Mouse (Mus musculus): ENCODE measurements around the gene Ptbp3. TPM values are rescaled to one million over a fixed set of nuclear protein-coding genes. Genes with fewer than 3 reads are reported as not detected.

Gene Ptbp3
- polyA plus RNA-seq, 1 experiment from 2014 or later, result 38.2 TPM

DNA sequence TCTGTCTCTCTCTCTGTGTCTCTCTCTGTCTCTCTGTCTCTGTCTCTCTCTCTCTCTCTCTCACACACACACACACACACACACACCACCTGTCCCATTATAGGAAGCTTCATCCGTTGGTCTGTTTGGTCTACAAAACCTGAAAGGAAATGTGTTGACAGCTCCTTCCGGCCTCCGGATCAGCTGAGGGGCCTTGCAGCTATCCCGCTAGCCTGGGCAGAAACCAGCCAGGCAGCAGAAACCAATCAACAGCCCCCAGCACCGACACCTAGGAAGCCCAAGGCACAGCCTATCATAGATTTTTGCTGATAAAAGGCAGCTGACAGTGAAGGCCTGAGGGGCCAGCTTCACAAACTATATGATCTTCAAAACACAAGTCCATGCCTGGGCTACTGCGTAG is 103.6 kb downstream of the Ptbp3 start:
- DNase-seq (ENCODE audit: low spot score) (no peak), ATAC-seq (no peak)
- no peak overlapping the region for H3K4me3 ChIP-seq (ENCODE audit: low read depth, low read length)
- no peak overlapping the region for H3K27ac ChIP-seq (ENCODE audit: low read length)
- no peaks in the 10 kb centered on the region for H3K27me3 ChIP-seq (replicated peaks; ENCODE audit: insufficient read depth, low read length)
- no peak overlapping the region for H3K9ac ChIP-seq (replicated peaks; ENCODE audit: low read depth)
- WGBS, result 36% methylated on average over 6 of the region's 6 CpGs
- TF ChIP-seq EP300 (IDR thresholded peaks at IDR 0.05) (no peak), CTCF (IDR thresholded peaks at IDR 0.05) (no peak)
- no peak overlapping the region for H3K4me2 ChIP-seq (replicated peaks; ENCODE audit: low read depth, low read length)
- no peaks in the 10 kb centered on the region for H3K9me3 ChIP-seq (ENCODE audit: low read length)
- H3K4me1 ChIP-seq (ENCODE audit: insufficient read depth, low read depth, low read length), result no peaks in the 10 kb centered on the region
- no peaks in the 10 kb centered on the region for H3K36me3 ChIP-seq (ENCODE audit: insufficient read depth, low read length)

GRCm38 (mm10) chr4:59444994-59445393 is 104.2 kb downstream of the Ptbp3 start:
- H3K4me2 ChIP-seq (replicated peaks; ENCODE audit: low read depth, low read length), result no peak overlapping the region
- H3K27ac ChIP-seq (ENCODE audit: low read length), result no peak overlapping the region
- no peaks in the 10 kb centered on the region for H3K4me1 ChIP-seq (ENCODE audit: insufficient read depth, low read depth, low read length)
- no peaks in the 10 kb centered on the region for H3K9me3 ChIP-seq (ENCODE audit: low read length)
- 69% methylated on average over 3 of the region's 3 CpGs for WGBS
- TF ChIP-seq CTCF (IDR thresholded peaks at IDR 0.05), result no peak
- no peaks in the 10 kb centered on the region for H3K27me3 ChIP-seq (replicated peaks; ENCODE audit: insufficient read depth, low read length)
- no peak for ATAC-seq
- no peak for DNase-seq (ENCODE audit: low spot score)
- no peak overlapping the region for H3K9ac ChIP-seq (replicated peaks; ENCODE audit: low read depth)
- no peak overlapping the region for H3K4me3 ChIP-seq (ENCODE audit: low read depth, low read length)
- H3K36me3 ChIP-seq (ENCODE audit: insufficient read depth, low read length), result no peaks in the 10 kb centered on the region

GRCm38 (mm10) chr4:59444085-59444484 is 105.1 kb downstream of the Ptbp3 start:
- no peak overlapping the region for H3K4me3 ChIP-seq (ENCODE audit: low read depth, low read length)
- no peaks in the 10 kb centered on the region for H3K27me3 ChIP-seq (replicated peaks; ENCODE audit: insufficient read depth, low read length)
- no peaks in the 10 kb centered on the region for H3K4me1 ChIP-seq (ENCODE audit: insufficient read depth, low read depth, low read length)
- H3K27ac ChIP-seq (ENCODE audit: low read length), result no peak overlapping the region
- H3K9ac ChIP-seq (replicated peaks; ENCODE audit: low read depth), result no peak overlapping the region
- H3K36me3 ChIP-seq (ENCODE audit: insufficient read depth, low read length), result no peaks in the 10 kb centered on the region
- ATAC-seq (no peak), DNase-seq (ENCODE audit: low spot score) (no peak)
- no peaks in the 10 kb centered on the region for H3K9me3 ChIP-seq (ENCODE audit: low read length)
- H3K4me2 ChIP-seq (replicated peaks; ENCODE audit: low read depth, low read length), result no peak overlapping the region
- TF ChIP-seq CTCF (IDR thresholded peaks at IDR 0.05) (no peak), EP300 (IDR thresholded peaks at IDR 0.05) (no peak)
- 73% methylated on average over 4 of the region's 4 CpGs for WGBS

DNA sequence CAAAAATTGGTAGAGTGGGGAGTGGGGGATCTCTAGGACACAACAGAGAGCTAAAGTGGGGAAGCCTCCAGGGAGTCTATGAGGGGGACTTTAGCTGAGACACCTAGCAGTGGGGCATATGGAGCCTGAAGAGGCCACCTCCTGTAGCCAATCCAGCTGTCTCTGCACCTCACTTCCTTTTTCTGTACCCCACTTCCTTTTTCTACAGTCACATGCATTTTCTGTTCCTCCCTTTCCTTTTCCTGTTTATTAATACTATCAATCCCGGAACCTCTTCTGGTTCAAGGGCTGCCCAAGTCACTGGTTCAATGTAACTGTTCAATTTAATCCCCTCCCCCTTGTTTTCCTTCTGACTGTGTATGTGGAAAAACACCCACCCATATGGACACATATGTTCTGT is 107.9 kb downstream of the Ptbp3 start:
- Histone ChIP-seq H3K4me2 (replicated peaks; ENCODE audit: low read depth, low read length) (no peak overlapping the region), H3K36me3 (ENCODE audit: insufficient read depth, low read length) (no peaks in the 10 kb centered on the region), H3K27me3 (replicated peaks; ENCODE audit: insufficient read depth, low read length) (no peaks in the 10 kb centered on the region), H3K4me3 (ENCODE audit: low read depth, low read length) (no peak overlapping the region), H3K4me1 (ENCODE audit: insufficient read depth, low read depth, low read length) (no peaks in the 10 kb centered on the region; the same call in 1 of the 2 replicates), H3K27ac (ENCODE audit: low read length) (no peak overlapping the region), H3K9ac (replicated peaks; ENCODE audit: low read depth) (no peak overlapping the region), H3K9me3 (ENCODE audit: low read length) (no peaks in the 10 kb centered on the region)
- DNase-seq (ENCODE audit: low spot score) (peak; percentile 52), ATAC-seq (no peak)
- 40% methylated on average over 1 of the region's 1 CpGs for WGBS
- TF ChIP-seq CTCF (IDR thresholded peaks at IDR 0.05) (no peak), EP300 (IDR thresholded peaks at IDR 0.05) (no peak)

- H3K36me3 ChIP-seq (ENCODE audit: insufficient read depth, low read length), result no peaks in the 10 kb centered on the region
- H3K4me3 ChIP-seq (ENCODE audit: low read depth, low read length), result no peak overlapping the region
- ATAC-seq (peak; percentile 18; the same call in 1 of the 2 replicates), DNase-seq (ENCODE audit: low spot score) (peak; percentile 54)
- no peak overlapping the region for H3K4me2 ChIP-seq (replicated peaks; ENCODE audit: low read depth, low read length)
- H3K9ac ChIP-seq (replicated peaks; ENCODE audit: low read depth), result no peak overlapping the region
- no peaks in the 10 kb centered on the region for H3K9me3 ChIP-seq (ENCODE audit: low read length)
- H3K4me1 ChIP-seq (ENCODE audit: insufficient read depth, low read depth, low read length), result no peaks in the 10 kb centered on the region; the same call in 1 of the 2 replicates
- no peak for TF ChIP-seq EP300 (IDR thresholded peaks at IDR 0.05)
- no peak for TF ChIP-seq CTCF (IDR thresholded peaks at IDR 0.05)
- 54% methylated on average over 2 of the region's 2 CpGs for WGBS
- H3K27me3 ChIP-seq (replicated peaks; ENCODE audit: insufficient read depth, low read length), result no peaks in the 10 kb centered on the region
- no peak overlapping the region for H3K27ac ChIP-seq (ENCODE audit: low read length)
These were observed 109.2 kb downstream of the Ptbp3 start for GRCm38 (mm10) chr4:59439960-59440359.

- no peak overlapping the region for H3K9ac ChIP-seq (replicated peaks; ENCODE audit: low read depth)
- H3K4me1 ChIP-seq (ENCODE audit: insufficient read depth, low read depth, low read length), result no peaks in the 10 kb centered on the region; the same call in 1 of the 2 replicates
- H3K27ac ChIP-seq (ENCODE audit: low read length), result no peak overlapping the region
- no peak for ATAC-seq
- H3K27me3 ChIP-seq (replicated peaks; ENCODE audit: insufficient read depth, low read length), result no peaks in the 10 kb centered on the region
- H3K4me2 ChIP-seq (replicated peaks; ENCODE audit: low read depth, low read length), result peak overlapping the region; percentile 99
- no peak overlapping the region for H3K4me3 ChIP-seq (ENCODE audit: low read depth, low read length)
- no peaks in the 10 kb centered on the region for H3K9me3 ChIP-seq (ENCODE audit: low read length)
- 13% methylated on average over 5 of the region's 5 CpGs for WGBS
- H3K36me3 ChIP-seq (ENCODE audit: insufficient read depth, low read length), result no peaks in the 10 kb centered on the region
- no peak for TF ChIP-seq EP300 (IDR thresholded peaks at IDR 0.05)
- TF ChIP-seq CTCF (IDR thresholded peaks at IDR 0.05), result no peak
- no peak for DNase-seq (ENCODE audit: low spot score)
These were observed 110.1 kb downstream of the Ptbp3 start for GRCm38 (mm10) chr4:59439041-59439440.
